Mouse (Mus musculus) thymus, postnatal 14 days (tissue): ENCODE data around the gene Gm20388.
A peak's percentile ranks its signal among the peaks of the same experiment; 100 is the strongest.

Experiments
- DNase-seq: peaks from one replicate; pipeline ENCODE4 v3.0.0; 2021

The Gm20388 gene

GRCm38 (mm10) chr8:123858574-123858940 is 3947.9 kb downstream of the Gm20388 start:
- DNase-seq = no peak

GRCm38 (mm10) chr8:123858941-123859647 is 3948.5 kb downstream of the Gm20388 start:
- DNase-seq = peak; percentile 96

GRCm38 (mm10) chr8:123859648-123860259 is 3949.1 kb downstream of the Gm20388 start, which contains the start of gene Ccsap:
Gene Ccsap, minus strand, starts transcription at chr8:123860209.
- peak; percentile 75 for DNase-seq

GRCm38 (mm10) chr8:123860386-123860785 is 3949.7 kb downstream of the Gm20388 start:
- DNase-seq = no peak

DNA sequence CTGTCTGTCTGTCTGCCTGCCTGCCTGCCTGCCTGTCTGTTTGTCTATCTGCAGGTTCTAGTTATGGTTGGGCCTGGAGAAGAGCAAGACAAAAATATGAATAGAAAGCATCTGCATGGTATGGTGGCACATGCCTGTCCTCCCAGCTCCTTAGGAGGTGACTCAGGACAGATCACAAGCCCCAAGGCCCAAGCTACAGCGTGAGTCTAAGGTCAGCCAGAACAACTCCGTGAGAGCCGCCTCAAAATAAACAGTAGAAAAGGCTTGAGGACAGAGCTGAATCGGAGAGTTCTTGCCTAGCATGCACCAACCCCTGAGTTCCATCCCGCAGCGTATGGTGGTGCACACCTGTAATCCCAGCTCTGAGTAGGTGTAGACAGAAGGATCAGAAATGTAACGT is 3955.1 kb downstream of the Gm20388 start:
- DNase-seq = no peak

- DNase-seq = no peak
Observed at GRCm38 (mm10) chr8:123866971-123867370, 3956.3 kb downstream of the Gm20388 start.

DNA sequence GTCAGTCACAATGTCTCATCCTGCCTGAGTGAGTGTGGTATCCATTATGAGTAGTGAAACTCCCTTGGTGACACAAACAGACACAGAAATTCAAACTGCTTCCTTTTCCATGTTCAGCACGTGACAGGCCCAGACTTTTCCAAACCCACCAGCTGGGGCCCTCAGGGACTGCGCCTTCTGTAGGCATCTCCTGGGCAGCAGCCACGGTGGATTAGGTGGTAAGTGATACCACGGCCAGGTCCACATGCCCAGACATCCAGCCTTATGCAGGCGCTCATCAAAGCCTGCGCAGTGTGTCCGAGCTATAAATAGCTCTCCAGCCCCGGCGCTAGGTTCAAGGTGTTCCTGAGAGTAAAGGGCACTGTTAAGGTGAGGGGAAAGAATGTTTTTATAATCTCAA is 3961.4 kb downstream of the Gm20388 start:
- no peak for DNase-seq

- no peak for DNase-seq
Observed at GRCm38 (mm10) chr8:123873364-123873763, 3962.7 kb downstream of the Gm20388 start.

DNA sequence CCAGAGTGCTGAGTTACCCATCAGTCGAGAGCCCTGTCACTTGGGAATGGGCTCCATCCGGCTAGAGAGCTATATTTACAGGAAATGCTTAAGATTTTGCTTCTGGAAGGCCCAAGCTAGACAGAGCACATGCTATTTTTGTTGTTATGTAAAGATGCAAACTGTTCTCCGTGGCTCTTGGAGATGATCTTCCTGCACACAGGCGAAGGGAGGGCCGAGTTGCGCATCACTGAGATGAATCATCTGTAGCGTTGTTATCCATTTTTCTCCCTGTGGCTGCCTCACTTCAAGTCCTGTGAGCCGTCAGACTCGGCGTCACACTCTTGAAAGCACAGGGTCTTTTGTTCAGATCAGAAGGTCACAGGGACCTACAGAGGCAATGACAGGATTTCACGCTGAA is 3963.7 kb downstream of the Gm20388 start:
- no peak for DNase-seq

GRCm38 (mm10) chr8:123877865-123878264 is 3967.2 kb downstream of the Gm20388 start:
- no peak for DNase-seq

- no peak for DNase-seq
Observed at GRCm38 (mm10) chr8:123880271-123880670, 3969.6 kb downstream of the Gm20388 start.

DNA sequence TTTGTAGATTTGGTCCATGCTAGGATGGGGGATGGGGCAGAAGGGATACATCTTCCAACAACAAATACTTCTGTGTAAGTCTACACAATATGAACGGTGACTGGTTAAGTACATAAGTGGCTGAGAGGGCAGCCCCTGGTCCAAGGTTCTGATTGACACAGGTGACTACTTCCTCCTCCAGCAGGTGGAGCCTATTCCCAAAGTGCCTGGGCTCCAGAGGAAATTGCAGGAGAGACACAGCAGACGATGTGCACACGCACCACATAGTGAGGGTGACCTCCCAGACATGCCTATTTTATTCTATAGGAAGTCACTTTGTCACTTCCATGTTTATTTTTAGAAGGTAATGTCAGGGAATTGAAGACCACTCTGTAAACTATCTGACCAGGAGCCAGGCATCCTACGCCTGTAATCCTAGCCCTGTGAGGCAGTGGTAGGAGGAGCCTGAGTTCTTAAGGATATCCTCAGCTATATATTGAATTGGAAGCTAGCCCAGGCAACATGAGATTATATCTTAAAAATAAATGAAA is 3970.2 kb downstream of the Gm20388 start:
- DNase-seq = no peak

GRCm38 (mm10) chr8:123882412-123882811 is 3971.8 kb downstream of the Gm20388 start:
- DNase-seq = no peak

GRCm38 (mm10) chr8:123883094-123883493 is 3972.5 kb downstream of the Gm20388 start:
- no peak for DNase-seq

DNA sequence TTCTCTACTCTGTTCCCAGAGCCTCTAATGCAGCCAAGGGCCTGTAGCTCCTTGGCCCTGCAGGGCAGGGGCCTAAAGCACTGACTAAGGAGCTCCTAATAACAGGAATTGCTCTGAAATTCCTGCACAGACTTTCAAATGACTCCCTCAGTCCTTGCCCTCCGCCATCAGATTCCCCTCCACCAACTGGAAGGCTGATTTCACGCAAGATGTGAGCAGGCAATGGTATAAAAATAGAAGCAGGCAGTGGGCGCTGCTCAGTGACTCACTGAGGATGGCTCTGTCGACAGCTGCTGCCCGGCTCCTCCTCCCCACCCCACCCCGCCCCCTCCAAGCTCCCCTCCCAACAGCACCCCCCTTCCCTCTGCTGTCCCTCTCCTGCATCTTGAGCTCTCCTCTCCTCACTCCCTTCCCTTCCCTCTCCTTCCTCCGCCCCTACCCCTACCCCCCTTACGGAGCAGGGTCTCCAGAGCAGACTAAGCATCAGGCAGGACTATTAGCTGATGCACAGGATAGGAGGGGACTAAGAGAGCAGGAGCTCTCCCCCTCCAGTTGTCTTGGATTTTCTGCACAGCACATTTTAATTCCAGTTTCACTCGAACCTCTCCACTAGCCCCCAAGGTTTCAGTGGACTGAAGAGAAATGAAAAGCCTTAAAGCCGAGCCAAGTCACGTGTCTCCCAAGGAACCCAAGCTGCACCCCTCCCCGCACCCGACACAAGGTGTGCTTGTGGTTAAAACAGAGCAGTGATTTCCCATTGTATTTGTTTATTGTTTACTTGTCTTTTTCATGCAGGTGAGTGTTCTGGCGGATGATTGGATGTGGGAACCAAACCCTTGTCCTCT is 3974.3 kb downstream of the Gm20388 start:
- DNase-seq = no peak

DNA sequence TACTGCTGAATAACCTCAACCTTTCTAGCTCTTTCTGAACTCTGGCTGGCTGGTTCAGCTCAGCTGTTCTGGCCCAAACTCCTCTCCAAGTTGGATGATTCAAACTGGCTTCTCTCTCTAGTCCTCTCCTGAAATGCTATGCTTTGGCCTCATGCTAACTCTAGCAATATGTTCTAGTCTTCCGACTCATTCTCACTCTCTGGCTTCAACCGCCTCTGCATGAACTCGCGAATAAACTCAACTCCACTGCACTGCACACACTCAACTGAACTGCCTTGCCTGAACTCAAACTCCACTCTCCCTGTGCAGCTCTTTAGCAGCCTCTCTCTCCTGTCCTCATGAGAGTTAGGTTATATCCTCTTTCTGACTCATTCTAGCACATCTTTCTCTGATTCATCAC is 3976.5 kb downstream of the Gm20388 start:
- DNase-seq = no peak

GRCm38 (mm10) chr8:123887956-123888355 is 3977.3 kb downstream of the Gm20388 start:
- no peak for DNase-seq

GRCm38 (mm10) chr8:123889797-123890196 is 3979.2 kb downstream of the Gm20388 start:
- no peak for DNase-seq

GRCm38 (mm10) chr8:123891271-123891670 is 3980.6 kb downstream of the Gm20388 start:
- no peak for DNase-seq

GRCm38 (mm10) chr8:123891883-123892585 is 3981.4 kb downstream of the Gm20388 start:
- no peak for DNase-seq

DNA sequence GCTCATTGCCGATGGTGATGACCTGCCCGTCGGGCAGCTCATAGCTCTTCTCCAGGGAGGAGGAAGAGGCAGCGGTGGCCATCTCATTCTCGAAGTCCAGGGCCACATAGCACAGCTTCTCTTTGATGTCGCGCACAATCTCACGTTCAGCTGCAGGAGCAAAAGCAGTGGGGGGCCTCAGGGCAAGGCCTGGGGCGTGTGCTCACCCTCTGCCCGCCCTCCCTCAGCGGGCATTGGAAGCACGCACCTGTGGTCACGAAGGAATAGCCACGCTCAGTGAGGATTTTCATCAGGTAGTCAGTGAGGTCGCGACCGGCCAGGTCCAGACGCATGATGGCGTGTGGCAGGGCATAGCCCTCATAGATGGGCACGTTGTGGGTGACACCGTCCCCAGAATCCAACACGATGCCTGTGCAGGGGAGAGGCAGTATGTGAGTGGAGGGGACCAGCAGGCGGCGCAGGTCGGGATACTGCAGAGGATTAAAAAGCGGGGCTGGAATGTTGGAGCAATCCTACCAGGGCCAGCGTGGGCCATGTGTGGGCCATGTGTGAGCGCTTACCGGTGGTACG is 3982.0 kb downstream of the Gm20388 start:
- DNase-seq = no peak

DNA sequence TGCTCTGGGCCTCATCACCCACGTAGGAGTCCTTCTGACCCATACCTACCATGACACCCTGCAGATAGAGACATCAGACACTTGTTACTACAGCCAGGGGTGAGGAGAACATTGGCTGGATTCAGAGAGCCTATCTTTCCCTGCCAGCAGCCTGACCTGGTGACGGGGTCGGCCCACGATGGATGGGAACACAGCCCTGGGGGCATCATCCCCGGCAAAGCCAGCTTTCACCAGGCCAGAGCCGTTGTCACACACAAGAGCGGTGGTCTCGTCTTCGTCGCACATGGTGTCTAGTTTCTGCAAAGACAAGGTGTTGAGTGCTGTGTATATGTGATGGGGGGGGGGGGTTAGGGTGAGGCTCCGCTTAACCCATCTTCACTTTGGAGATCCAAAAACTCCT is 3982.8 kb downstream of the Gm20388 start:
- no peak for DNase-seq
